Mouse (Mus musculus): ENCODE data around the gene Erfe.

DNA sequence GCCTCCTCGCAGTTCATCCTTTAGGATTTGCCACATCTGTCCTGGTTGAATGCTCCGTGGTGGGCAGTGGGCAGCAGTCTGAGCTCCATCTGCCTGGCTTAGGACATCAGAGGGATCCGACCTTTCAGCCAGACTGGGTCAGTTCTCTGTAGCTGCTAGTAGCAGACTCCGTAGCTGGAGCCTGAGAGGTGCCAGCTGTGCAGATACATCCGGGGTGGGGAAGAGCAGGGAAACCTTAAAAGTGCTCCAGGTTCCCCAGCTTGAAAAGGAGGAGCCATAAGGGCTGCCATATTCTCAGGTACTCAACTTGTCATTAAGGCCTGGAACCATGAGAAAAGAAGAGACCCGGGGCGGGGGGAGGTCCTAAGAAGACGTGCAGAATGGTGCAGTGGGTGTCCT is 415 bp upstream of the Erfe start:
- TF ChIP-seq CTCF (IDR thresholded peaks at IDR 0.05; ENCODE audit: control insufficient read depth, insufficient read depth, insufficient read length) = no peak
- TF ChIP-seq CEBPB (IDR thresholded peaks at IDR 0.05; ENCODE audit: low read depth) = no peak
- no peak for TF ChIP-seq MYOD1 (IDR thresholded peaks at IDR 0.05; ENCODE audit: control insufficient read depth, insufficient read length, low read depth)
- TF ChIP-seq FOSL1 (IDR thresholded peaks at IDR 0.05; ENCODE audit: insufficient read depth, low read length, poor library complexity, severe bottlenecking) = no peak
